Mouse (Mus musculus): ENCODE results near the gene Nrg4. TPM values are rescaled to one million over a fixed set of nuclear protein-coding genes. Genes with fewer than 3 reads are reported as not detected.
"Not testable (repeated sequence)": the region's sequence is repeated elsewhere in the genome, so short reads cannot be mapped to it uniquely, and the experiment has no call there.

Nrg4 gene
- total RNA-seq, 1 experiment from 2014 or later, result 27.2 TPM

- DNase-seq, result no peak
Measured at GRCm38 (mm10) chr9:55250595-55251247, 75.9 kb downstream of the Nrg4 start.

- DNase-seq, result no peak
Measured at GRCm38 (mm10) chr9:55248465-55248864, 78.2 kb downstream of the Nrg4 start.

GRCm38 (mm10) chr9:55246918-55247317 lies 79.7 kb downstream of the Nrg4 start:
- no peak for DNase-seq

GRCm38 (mm10) chr9:55246440-55246839 lies 80.2 kb downstream of the Nrg4 start:
- DNase-seq, result no peak

GRCm38 (mm10) chr9:55245057-55245750 lies 81.4 kb downstream of the Nrg4 start:
- DNase-seq, result not testable (repeated sequence)

GRCm38 (mm10) chr9:55244079-55244478 lies 82.6 kb downstream of the Nrg4 start:
- no peak for DNase-seq

GRCm38 (mm10) chr9:55243280-55243679 lies 83.4 kb downstream of the Nrg4 start:
- DNase-seq, result no peak

- DNase-seq, result no peak
Measured at GRCm38 (mm10) chr9:55241863-55242685, 84.6 kb downstream of the Nrg4 start.

GRCm38 (mm10) chr9:55240852-55241251 lies 85.8 kb downstream of the Nrg4 start:
- DNase-seq, result no peak

GRCm38 (mm10) chr9:55236235-55237165 lies 90.1 kb downstream of the Nrg4 start:
- no peak for DNase-seq

- DNase-seq, result not testable (repeated sequence)
Measured at GRCm38 (mm10) chr9:55233076-55233475, 93.6 kb downstream of the Nrg4 start.

- no peak for DNase-seq
Measured at GRCm38 (mm10) chr9:55232586-55232985, 94.1 kb downstream of the Nrg4 start.

- DNase-seq, result no peak
Measured at GRCm38 (mm10) chr9:55232110-55232509, 94.5 kb downstream of the Nrg4 start.

GRCm38 (mm10) chr9:55231544-55231943 lies 95.1 kb downstream of the Nrg4 start:
- DNase-seq, result no peak

- no peak for DNase-seq
Measured at GRCm38 (mm10) chr9:55229010-55229409, 97.6 kb downstream of the Nrg4 start.

GRCm38 (mm10) chr9:55228149-55228548 lies 98.5 kb downstream of the Nrg4 start:
- DNase-seq, result peak; percentile 25

GRCm38 (mm10) chr9:55226251-55226650 lies 100.4 kb downstream of the Nrg4 start:
- no peak for DNase-seq

GRCm38 (mm10) chr9:55225165-55225737 lies 101.4 kb downstream of the Nrg4 start:
- no peak for DNase-seq

GRCm38 (mm10) chr9:55217381-55217780 lies 109.3 kb downstream of the Nrg4 start:
- no peak for DNase-seq

GRCm38 (mm10) chr9:55216078-55216477 lies 110.6 kb downstream of the Nrg4 start:
- DNase-seq, result no peak

- no peak for DNase-seq
Measured at GRCm38 (mm10) chr9:55215648-55216047, 111.0 kb downstream of the Nrg4 start.

GRCm38 (mm10) chr9:55215056-55215455 lies 111.6 kb downstream of the Nrg4 start:
- no peak for DNase-seq

Measured in adrenal gland, postnatal 25 days (tissue).